Mouse (Mus musculus) heart, adult 8-10 months (tissue): ENCODE results near the gene Thbs3. TPM values are rescaled to one million over a fixed set of nuclear protein-coding genes. Genes with fewer than 3 reads are reported as not detected.

Experiments
- DNase-seq: peaks from one replicate; pipeline ENCODE4 v3.0.0; 2022; ENCODE audit warnings: low spot score
- total RNA-seq, 4 experiments: library from RNA; stranded (reverse); gene quantifications; 2 replicates each; pipeline ENCODE4 v1.2.4; 2022

The Thbs3 gene
- total RNA-seq, 4 experiments from 2014 or later: 3.2 to 9.8 (median 4.0) TPM

DNA sequence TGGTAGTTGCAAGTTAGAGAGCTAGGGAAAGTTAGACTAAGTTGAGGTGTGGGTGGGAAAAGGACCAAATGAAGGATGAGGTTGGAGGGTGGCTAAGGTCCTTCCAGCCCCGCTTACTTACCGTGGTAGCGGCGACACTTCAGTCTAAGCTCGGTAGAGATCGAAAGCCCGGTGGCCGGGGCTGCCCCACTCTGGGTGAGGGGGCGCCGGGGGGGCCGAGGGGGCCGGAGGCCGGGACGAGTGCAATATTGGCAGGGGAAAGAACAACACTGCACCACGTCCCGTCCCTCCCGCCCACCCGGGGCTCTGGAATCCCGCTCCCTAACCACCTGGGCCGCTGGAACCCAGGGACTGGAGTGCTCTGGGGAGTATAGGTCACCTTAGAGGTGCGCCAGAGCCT is 11.9 kb downstream of the Thbs3 start, which contains the start of gene Mtx1:
TSS of gene Mtx1 (minus strand) at position 189 of the 400 bp plus-strand sequence.
- no peak for DNase-seq

DNA sequence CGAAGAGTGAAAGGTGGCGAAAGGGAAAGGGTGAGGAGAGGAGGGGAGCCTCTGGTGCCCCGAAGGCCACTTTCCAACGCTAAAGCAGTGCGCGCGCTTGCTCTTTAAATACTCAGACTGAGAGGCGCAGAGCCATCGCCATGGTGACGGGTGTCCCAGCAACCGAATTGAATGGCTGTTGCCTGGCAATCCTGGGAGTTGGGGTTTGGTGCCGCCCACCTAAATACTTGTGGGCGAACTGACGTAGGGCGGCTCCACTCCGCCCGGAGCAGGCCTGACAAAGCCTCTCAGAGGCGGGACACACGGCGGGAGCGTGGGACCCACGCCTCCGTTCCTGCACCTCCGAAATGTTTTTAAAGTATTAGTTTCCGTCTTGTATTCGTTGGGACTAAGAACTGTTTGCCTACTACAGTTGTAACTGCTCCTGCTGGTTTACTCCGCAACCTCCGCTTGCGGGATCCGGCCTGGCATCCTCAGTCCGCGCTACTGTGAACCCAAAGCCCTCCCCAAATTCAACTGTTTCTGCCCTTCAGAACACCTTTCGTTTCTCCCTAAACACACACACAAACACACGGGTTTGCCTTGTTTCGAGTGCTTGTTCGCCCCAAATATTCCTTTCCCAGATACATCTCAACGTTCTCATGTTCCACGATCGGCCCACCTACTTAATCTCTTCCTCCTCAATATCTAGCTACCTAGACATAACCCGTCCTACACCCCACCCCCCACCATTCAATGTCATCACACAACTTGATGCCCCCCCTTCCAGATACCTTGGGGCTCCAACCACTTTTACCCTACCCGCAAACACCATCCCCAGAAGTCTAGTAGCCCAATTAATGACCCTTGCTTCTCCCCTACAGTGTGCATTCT is 12.6 kb downstream of the Thbs3 start:
- DNase-seq: peak; percentile 80

DNA sequence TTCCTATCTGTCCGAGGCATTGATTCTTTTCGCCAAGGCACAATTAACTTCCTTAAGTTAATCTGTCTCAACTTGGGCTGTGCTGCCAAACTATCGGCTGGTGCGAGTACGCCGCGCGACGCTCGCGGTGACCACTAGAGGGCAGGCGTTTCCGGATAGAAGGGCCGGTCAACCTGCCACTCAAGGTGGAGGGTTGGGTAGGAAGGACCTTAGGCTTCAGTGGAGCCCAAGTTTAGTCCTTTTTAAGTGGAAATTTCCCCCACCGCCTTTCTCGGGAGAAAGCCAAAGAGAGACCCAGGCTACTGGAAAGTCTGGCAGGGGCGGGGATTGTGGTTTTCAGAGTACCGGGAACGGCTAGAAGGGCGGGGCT is 13.2 kb downstream of the Thbs3 start:
- DNase-seq: peak; percentile 89

DNA sequence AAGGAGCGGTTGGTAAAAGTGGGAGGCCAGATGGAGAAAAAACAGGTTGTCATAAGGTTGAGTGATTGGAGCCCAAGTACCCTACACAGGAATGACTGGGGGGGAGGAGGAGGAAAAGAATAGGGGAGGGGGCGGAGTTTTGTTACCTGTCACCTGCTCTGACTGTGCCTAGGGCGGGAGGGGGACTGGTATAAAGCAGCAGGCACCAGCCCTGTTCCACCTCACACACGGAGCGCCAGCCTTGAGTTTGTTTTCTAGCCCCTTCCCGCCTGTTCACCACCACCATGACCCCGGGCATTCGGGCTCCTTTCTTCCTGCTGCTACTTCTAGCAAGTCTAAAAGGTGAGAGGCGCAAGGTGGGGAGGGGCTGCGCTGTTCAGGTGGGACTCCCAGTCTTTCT is 13.9 kb downstream of the Thbs3 start, which contains the start of gene Muc1:
TSS of gene Muc1 (plus strand) at position 222 of the 400 bp plus-strand sequence.
- DNase-seq: no peak

DNA sequence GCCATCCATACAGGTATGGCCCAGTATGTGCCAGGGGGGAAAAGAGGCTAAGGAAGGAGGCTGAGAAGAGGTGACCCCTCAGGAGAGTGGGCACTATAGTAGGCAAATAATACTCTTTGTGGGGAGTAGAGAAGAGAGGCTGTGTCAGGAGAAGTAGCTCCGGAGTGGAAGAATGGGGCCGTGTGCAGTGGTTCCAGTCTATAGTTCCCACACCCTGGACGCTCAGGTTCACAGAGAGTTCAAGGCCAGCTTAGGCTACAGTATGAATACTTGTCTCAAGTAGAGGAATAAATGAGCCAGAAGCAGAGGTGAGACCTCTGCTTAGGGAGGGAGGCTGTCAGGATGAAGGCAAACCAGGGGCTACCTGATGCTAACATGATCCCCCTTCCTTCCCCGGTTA is 14.3 kb downstream of the Thbs3 start:
- no peak for DNase-seq

DNA sequence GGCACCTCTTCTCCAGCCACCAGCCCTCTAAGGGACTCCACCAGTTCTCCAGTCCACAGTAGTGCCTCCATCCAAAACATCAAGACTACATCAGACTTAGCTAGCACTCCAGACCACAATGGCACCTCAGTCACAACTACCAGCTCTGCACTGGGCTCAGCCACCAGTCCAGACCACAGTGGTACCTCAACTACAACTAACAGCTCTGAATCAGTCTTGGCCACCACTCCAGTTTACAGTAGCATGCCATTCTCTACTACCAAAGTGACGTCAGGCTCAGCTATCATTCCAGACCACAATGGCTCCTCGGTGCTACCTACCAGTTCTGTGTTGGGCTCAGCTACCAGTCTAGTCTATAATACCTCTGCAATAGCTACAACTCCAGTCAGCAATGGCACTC is 15.6 kb downstream of the Thbs3 start:
- DNase-seq: no peak

DNA sequence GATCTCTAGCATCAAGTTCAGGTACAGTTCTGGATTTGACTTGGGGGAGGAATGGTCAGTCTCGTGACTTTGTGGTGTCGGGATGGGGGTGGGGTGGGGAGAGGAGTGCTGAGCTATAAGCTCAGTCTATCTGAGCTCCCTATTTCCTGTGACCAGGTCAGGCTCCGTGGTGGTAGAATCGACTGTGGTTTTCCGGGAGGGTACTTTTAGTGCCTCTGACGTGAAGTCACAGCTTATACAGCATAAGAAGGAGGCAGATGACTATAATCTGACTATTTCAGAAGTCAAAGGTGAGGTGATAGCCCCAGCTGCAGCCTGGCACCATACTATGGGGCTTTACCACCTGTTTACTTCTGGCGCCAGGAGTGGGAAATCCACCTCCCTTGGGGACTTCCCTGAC is 16.4 kb downstream of the Thbs3 start:
- no peak for DNase-seq

DNA sequence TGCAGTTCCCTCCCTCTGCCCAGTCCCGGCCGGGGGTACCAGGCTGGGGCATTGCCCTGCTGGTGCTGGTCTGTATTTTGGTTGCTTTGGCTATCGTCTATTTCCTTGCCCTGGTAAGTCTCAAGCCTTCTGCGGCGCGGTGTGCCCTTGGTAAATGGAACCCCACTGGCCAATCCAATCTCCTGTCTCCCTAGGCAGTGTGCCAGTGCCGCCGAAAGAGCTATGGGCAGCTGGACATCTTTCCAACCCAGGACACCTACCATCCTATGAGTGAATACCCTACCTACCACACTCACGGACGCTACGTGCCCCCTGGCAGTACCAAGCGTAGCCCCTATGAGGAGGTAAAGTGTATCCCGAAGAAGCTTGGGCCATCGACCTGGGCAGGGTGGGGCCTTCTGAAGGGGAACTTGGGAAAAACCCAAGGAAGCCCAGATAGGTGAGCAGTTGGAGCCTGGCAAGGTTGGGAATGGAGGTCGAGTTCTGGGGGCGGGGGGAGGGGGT is 16.8 kb downstream of the Thbs3 start:
- DNase-seq: no peak

DNA sequence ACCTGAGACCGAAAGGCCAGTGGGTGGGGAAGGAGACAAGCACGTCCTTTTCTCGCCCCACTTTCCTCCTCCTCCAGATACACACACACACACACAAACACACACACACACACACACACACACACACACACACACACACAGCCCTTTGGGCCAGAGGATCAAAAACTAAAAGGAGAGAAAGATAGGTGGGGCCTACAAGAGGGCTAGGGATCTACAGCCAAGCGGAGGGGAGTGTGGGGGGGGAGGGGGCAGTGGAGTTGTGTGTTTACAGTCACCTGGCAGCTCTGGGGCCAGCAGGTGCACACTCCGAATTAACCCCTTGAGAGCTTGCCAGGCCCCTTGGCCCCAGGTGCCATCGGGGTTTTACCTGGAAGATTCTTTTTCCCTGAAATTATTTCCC is 17.6 kb downstream of the Thbs3 start:
- DNase-seq: no peak

DNA sequence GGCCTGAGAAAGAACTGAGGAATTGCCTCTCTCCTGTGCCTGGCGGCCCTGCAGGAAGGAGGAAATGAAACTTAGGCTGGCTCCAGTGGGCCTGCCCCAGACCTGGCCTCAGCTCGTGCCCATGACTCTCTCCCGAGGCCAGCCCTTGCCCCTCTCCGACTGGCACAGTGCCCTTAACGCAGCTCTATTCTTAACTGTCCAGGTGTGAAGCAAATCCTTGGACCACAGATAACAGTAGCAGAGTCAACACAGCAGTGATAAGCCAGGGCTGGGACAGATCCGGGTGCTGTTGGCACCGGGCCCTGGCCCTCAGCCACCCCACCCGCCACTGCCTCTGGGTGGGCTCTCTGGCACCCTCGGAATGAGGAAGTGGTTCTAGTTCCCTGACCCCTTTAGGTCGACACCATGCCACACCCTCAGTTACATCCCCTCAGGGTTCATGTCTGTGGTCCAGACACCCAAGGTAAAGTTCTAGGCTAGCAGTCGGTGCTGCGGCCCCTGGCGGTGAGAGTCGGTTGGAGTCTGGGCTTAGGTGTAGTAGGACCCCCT is 18.7 kb downstream of the Thbs3 start:
- no peak for DNase-seq

DNA sequence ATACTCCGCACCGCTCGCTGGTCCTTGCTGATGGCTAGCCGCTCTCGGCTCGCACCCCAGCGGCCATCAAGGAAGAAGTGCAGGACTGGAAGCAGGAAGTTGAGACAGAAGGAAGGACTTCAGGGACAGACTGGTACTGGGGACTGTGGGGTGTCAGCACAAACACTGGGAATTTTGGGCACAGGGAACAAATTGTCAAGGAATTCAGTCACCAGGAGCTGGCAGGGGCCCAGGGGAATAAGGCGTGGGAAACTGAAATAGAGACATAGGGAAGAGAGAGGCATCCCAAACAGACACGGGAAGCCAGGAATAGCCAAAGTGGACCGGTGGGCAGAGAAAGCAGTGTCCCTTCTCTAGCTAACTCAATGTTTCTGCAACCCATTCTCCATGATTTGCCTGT is 21.5 kb downstream of the Thbs3 start:
- DNase-seq: no peak

DNA sequence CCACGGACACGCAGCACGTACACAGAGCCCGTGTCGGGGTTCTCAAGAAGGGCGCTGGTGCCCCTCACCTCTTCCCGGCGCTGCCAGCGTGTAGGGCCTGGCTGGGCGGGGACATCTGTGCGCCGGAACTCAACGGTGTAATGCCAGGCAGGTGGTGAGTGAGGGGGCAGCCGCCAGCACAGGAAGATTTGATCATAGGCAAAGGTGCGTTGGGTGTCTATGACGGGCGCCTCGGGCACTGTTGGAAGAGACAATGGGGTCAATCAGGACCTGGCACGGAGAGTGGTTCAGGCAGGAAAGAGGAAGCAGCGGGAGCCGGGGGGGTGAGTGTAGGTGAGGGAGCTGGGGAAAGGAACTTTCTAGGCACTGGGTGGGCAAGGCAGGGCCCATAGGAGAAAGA is 22.7 kb downstream of the Thbs3 start:
- no peak for DNase-seq

DNA sequence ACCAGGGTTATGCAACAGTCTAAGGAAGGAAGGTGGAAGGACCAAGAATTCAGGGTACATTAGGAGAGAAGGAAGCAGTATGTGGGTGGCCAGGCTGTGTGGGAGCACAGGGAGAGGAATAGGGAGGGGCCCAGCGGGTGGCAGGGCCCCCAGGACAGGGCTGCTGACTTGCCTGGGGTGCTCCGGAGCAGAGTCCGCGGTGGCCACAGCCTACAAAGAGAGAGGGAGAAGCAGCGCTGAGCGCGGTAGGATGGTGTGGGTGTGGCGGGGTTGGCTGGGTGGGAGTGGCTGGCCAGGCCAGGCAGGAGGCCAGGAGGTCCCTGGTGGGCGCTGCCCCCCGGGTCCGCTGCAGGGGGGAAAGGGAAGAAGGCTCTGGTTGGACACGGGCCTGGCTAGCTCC is 23.5 kb downstream of the Thbs3 start:
- DNase-seq: no peak

DNA sequence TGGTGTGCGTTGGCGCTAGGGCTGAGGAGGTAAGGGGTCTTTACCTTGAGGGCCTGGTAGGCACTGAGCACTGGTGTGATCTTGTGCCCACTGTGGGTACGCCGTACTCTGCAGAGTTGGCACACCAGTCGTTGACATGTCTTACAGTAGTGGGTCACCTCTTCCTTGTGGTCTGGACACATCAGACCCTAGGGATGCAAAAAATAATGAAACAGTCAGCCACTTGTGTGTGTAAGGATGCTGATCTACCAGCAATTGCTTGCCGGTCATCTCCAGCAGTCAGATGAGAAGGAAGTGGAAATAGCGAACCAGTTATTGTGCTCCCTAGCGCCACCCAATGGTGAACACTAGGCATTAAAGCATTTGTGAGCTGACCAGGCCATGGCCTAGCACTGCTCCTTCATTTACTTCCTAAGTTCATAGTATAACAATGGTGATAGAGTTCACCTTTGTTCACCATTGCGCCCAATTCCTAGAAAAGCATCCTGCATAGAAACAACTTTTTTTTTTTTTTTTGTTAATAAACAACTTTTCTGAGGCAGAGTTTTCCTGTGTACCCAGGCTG is 27.4 kb downstream of the Thbs3 start:
- peak; percentile 53 for DNase-seq

DNA sequence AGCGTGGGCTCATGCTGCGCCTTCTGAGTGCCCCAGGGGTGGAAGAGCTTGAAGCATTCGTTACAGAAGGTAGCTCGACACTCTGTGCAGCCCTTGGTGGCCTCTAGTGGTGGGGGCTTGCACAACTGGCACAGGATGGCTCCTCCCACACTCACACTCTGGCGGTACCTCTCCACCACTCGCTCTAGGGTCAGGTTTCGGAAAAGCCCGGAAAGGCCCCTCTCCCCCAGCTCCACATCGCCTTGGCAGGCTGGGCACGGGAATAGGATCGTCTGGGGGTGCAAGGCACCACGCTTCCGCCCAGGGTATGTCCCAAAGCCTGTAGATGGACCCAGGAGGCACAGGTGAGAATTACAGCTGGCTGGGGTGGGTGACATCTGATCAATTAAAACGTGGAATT is 28.6 kb downstream of the Thbs3 start:
- DNase-seq: no peak

DNA sequence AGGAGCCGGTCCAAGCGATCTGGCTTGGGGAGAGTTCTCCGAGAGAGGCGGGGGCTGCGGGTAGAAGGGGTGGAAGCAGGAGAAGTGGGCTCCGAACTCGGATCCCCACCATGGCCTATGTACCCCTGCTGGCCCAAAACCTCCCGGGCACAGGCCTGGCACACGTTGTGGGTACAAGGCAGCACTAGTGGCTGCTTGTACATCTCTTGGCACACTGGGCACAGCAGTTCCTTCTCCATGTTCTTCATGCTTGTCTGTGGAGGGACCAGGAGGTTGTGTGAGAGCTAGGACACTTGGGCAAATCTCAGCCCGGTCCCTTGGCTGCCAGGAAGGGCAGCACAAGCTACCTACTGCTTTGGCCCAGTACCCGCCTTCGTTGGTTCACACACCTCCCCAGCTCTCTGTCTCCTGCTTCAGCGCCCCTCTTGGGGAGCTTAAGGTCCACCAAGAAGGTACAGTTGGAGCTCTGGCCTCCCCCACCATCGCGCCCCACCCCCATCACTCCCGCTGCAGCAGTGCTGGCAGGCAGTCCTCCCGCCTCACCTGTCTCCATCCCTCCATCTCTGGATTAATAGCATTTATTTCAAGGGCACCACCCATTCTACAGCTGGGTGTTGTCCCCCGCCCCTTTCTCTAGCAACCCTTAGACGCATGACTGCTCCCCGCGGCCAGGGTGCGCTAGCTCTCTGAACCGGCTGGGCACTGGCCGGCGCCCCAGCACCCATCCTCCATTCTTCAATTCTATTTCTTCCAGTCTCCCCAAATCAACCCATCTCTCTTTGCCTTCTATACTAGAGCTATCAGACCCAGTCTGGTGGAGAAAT is 29.4 kb downstream of the Thbs3 start:
- no peak for DNase-seq

DNA sequence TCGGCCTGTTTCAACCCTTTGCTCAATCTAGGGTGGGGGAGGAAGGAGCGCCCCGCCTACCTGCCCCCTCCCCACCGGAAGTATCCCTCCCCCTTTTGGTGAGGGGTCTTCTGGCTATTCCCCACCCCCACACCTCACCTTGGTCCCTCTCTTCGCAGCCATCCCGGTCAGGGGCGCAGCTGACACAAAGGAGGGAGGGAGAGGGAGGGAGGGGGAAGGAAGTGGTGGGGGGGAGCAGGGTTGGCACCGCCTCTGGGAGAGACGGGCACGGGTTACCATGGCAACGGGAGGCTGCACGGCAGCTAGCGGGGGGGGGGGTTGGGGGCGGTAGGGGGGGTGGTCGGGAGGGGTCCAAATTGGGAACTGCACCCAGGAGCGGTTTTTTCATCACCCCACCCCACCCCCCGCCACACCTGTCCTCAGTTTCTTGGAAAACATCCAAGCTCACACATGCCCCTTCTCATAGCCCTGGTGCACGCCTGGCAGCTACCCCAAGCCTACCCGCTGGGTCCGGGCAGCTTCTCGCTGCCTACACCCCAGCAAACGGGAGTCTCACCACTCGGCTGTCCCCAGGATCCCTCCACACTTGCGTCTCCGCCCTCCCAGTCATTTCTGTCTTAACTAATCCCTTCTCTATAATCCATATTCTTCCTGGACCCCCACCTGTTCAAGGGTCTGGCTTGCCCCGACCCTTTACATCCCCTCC is 30.2 kb downstream of the Thbs3 start:
- no peak for DNase-seq

DNA sequence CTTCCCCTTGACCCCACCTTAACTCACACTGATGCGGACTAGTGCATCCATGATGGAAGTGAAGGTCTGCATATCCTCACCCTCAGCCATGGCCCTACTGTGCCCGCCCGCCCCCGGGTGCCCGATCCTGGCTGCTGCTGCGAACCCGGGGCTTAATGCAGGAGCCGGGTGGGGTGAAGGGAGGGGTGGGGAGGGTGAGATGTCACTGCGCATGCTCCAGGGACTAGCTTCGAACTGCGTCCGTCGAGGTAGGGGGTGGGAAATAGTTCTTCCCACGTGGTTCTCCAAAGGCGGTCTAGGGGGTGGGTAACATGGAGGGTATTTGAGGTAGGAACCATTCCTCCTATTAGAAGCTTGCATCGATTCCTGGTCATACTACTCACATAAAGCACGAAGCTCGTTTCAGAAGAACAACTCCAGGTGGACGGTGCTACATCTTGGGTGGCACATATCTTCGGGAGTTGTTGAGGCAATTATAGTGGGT is 30.8 kb downstream of the Thbs3 start, which contains the start of gene Krtcap2:
TSS of gene Krtcap2 (plus strand) at position 279 of the 484 bp plus-strand sequence.
- peak; percentile 39 for DNase-seq

DNA sequence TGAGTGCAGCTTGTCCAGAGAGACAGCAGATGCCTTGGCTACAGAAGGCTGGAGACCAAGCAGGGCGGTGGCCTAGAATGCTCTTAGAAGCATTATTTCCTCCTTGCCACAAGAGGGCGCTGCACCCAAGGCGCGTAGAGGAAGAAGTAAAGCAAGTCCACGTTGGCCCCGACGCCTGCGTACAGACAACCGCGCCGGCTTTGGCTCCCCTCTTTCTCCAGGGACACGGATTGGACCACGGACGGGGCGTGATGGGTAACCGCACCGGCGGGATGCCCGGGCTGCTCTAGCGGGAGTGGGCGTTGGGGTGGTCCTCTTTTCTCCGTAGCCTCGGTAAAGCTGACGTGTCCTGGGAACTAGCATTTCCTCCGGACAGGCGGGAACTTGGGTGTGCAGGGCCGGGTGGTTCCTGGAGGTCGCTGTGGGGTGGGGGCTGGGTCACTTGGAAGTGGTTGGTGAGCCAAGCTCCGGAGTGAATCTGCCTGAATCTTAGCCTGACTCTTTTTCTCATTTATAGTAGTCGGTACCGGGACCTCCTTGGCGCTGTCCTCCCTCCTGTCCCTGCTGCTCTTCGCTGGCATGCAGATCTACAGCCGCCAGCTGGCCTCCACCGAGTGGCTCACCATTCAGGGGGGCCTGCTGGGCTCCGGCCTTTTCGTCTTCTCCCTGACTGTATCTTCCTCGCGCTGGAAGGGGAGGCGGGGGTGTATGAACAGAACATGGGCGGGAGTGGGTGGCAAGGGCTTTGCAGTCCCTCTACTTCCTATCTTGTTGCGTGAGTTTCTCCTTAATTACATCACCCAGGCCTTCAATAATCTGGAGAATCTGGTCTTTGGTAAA is 31.5 kb downstream of the Thbs3 start, which contains the start of gene Trim46:
TSS of gene Trim46 (minus strand) at position 49 of the 840 bp plus-strand sequence.
- peak; percentile 91 for DNase-seq

DNA sequence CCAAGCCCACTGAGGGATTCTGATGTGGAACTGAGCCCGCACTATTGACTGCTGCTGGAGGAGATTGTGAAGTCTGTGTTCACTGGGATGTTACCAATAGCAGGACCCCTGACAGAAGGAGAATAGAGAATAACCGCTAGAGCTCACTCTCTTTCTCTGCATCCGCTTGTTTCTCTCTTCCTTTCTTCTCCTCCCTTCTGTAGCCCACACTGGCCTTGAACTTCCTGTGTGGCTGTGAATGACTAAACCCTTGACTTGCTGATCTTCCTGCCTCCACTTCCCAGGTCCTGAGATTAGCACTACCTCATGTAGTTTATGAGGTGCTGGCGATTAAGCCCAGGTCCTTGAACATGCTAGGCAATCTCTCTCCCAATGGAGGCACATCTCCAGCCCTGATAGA is 32.5 kb downstream of the Thbs3 start:
- no peak for DNase-seq
